Mouse (Mus musculus): ENCODE measurements around the gene Plekhh3.
A peak's percentile ranks its signal among the peaks of the same experiment; 100 is the strongest.
"Not testable (repeated sequence)": the region's sequence is repeated elsewhere in the genome, so short reads cannot be mapped to it uniquely, and the experiment has no call there.

Plekhh3 gene

GRCm38 (mm10) chr11:101124494-101124893, 46.7 kb downstream of the Plekhh3 start:
- DNase-seq (ENCODE audit: low read depth in 2 of 2, low spot score in 2 of 2), result not testable (repeated sequence)

- DNase-seq (ENCODE audit: low read depth in 2 of 2, low spot score in 2 of 2), result no peak
Measured at GRCm38 (mm10) chr11:101120545-101121188, 50.5 kb downstream of the Plekhh3 start.

GRCm38 (mm10) chr11:101119761-101120544, 51.2 kb downstream of the Plekhh3 start, which contains the start of the genes Retreg3 and Tubg1:
Retreg3 (minus strand) TSS chr11:101119893.
Tubg1 (plus strand) TSS chr11:101119938.
- peak; percentile 99 for DNase-seq (ENCODE audit: low read depth in 2 of 2, low spot score in 2 of 2)

GRCm38 (mm10) chr11:101119131-101119760, 51.9 kb downstream of the Plekhh3 start:
- DNase-seq (ENCODE audit: low read depth in 2 of 2, low spot score in 2 of 2), result peak in 1 of 2 experiments; percentile 18

- no peak for DNase-seq (ENCODE audit: low read depth in 2 of 2, low spot score in 2 of 2)
Measured at GRCm38 (mm10) chr11:101118105-101118504, 53.0 kb downstream of the Plekhh3 start.

- DNase-seq (ENCODE audit: low read depth in 2 of 2, low spot score in 2 of 2), result no peak
Measured at GRCm38 (mm10) chr11:101115564-101115963, 55.6 kb downstream of the Plekhh3 start.
